In the genomic region with DNA sequence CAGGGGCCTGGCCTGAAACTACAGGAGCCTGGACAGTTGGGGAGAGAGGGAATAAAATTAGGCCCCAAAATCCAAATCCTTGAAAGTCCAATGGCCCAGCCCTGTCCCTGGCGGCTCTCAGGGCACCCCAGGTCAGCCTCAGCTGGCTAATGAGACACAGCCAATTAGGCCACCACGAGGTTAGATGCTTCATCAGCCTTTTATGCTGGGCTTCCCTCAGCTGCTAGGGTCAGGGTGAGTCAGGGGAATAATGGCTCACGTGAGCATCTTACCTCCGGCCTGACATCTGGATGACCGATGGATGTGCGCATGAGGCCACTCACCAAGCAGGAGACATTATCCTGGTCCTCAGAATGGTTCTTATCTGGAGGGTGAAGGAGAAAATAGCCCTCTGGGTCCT, we compare ENCODE assay signal across 23 mouse cellular contexts. TPM values are rescaled to one million over a fixed set of nuclear protein-coding genes. Genes with fewer than 3 reads are reported as not detected.
DNase-seq lines count a peak whose midpoint lies in the region; ATAC-seq and TF ChIP-seq lines count a peak whose summit lies in the region.
"Had no signal": no experiment of that assay in that cellular context is flagged by ENCODE, and none has a peak within 500 bp of the region (broad histone marks: within the 10 kb centered on the region; RNA-seq: fewer than 3 reads in every experiment).

No protein-coding gene starts in this region.

- no peaks in the 10 kb centered on the region for H3K9me3 ChIP-seq in hindbrain, embryonic 12.5 days (replicated peaks)
- no peaks in the 10 kb centered on the region for H3K9me3 ChIP-seq in hindbrain, embryonic 14.5 days (ENCODE audit: control insufficient read depth, low read length)
- no peaks in the 10 kb centered on the region for H3K9me3 ChIP-seq in midbrain, embryonic 12.5 days
- no peaks in the 10 kb centered on the region for H3K9me3 ChIP-seq in midbrain, embryonic 14.5 days (ENCODE audit: control insufficient read depth, low read length)
- H3K9me3 ChIP-seq in ES-E14 (ENCODE audit: control insufficient read depth, insufficient read depth, low read depth, low read length) = no peaks in the 10 kb centered on the region
- H3K9me3 ChIP-seq in neural tube, embryonic 13.5 days = no peaks in the 10 kb centered on the region
- no peaks in the 10 kb centered on the region for H3K9me3 ChIP-seq in stomach, postnatal 0 days (ENCODE audit: control insufficient read depth, low read length)
- H3K9me3 ChIP-seq: kidney, embryonic 15.5 days; liver, embryonic 13.5 days had no signal

- peak overlapping the region; percentile 82; the same call in 1 of the 2 replicates for H3K4me2 ChIP-seq in hindbrain, embryonic 12.5 days (replicated peaks)
- H3K4me2 ChIP-seq in hindbrain, embryonic 14.5 days (replicated peaks) = no peak overlapping the region
- peak overlapping the region; percentile 84 for H3K4me2 ChIP-seq in midbrain, embryonic 12.5 days (replicated peaks)
- no peak overlapping the region for H3K4me2 ChIP-seq in midbrain, embryonic 14.5 days (ENCODE audit: low read length)
- peak overlapping the region; percentile 76; the same call in 1 of the 2 replicates for H3K4me2 ChIP-seq in neural tube, embryonic 13.5 days
- no peak overlapping the region for H3K4me2 ChIP-seq in stomach, postnatal 0 days (replicated peaks; ENCODE audit: low read depth)
- H3K4me2 ChIP-seq: heart, embryonic 11.5 days; kidney, embryonic 15.5 days; liver, embryonic 13.5 days; lung, embryonic 14.5 days had no signal

- H3K4me3 ChIP-seq in hindbrain, embryonic 12.5 days = no peak overlapping the region
- no peak overlapping the region for H3K4me3 ChIP-seq in hindbrain, embryonic 14.5 days (replicated peaks; ENCODE audit: low read length)
- H3K4me3 ChIP-seq in midbrain, embryonic 12.5 days = no peak overlapping the region
- no peak overlapping the region for H3K4me3 ChIP-seq in midbrain, embryonic 14.5 days (replicated peaks; ENCODE audit: low read depth, low read length)
- no peak overlapping the region for H3K4me3 ChIP-seq in ES-E14 (ENCODE audit: insufficient read depth in 1 of 2, low read depth in 1 of 2, low read length in 2 of 2, poor library complexity in 1 of 2, severe bottlenecking in 1 of 2)
- no peak overlapping the region for H3K4me3 ChIP-seq in neural tube, embryonic 13.5 days
- H3K4me3 ChIP-seq in stomach, postnatal 0 days (ENCODE audit: low read depth, low read length) = no peak overlapping the region
- H3K4me3 ChIP-seq: gastrocnemius, adult 2 months; kidney, embryonic 15.5 days; liver, embryonic 13.5 days had no signal

- peaks cover 22% of the 10 kb centered on the region for H3K36me3 ChIP-seq in hindbrain, embryonic 12.5 days
- H3K36me3 ChIP-seq in hindbrain, embryonic 14.5 days (replicated peaks; ENCODE audit: control insufficient read depth, insufficient read depth) = peaks cover 37% of the 10 kb centered on the region
- H3K36me3 ChIP-seq in midbrain, embryonic 12.5 days = peaks cover 24% of the 10 kb centered on the region
- H3K36me3 ChIP-seq in midbrain, embryonic 14.5 days (ENCODE audit: control insufficient read depth, insufficient read depth, low read length) = peaks cover 24% of the 10 kb centered on the region
- peaks cover 38% of the 10 kb centered on the region for H3K36me3 ChIP-seq in ES-E14 (ENCODE audit: control insufficient read depth, insufficient read depth, low read length, poor library complexity, severe bottlenecking)
- peaks cover 29% of the 10 kb centered on the region for H3K36me3 ChIP-seq in neural tube, embryonic 13.5 days
- peaks cover 9% of the 10 kb centered on the region; the same call in 1 of the 2 replicates for H3K36me3 ChIP-seq in stomach, postnatal 0 days (ENCODE audit: control insufficient read depth, insufficient read depth, low read length)

- no peak for TF ChIP-seq CTCF in stomach, postnatal 0 days (IDR thresholded peaks at IDR 0.05; ENCODE audit: low read depth)

- WGBS in hindbrain, embryonic 12.5 days = 43% methylated on average over 6 of the region's 6 CpGs
- WGBS in hindbrain, embryonic 14.5 days = 29% methylated on average over 6 of the region's 6 CpGs
- WGBS in midbrain, embryonic 12.5 days = 50% methylated on average over 6 of the region's 6 CpGs
- 49% methylated on average over 6 of the region's 6 CpGs for WGBS in midbrain, embryonic 14.5 days
- WGBS in neural tube, embryonic 13.5 days = 30% methylated on average over 6 of the region's 6 CpGs
- WGBS in stomach, postnatal 0 days = 83% methylated on average over 6 of the region's 6 CpGs

- TF ChIP-seq EP300 in stomach, postnatal 0 days (optimal IDR thresholded peaks at IDR 0.05) = no peak

- 0 out of 2 replicates have a peak, but pooled peaks cover 11% of the 10 kb centered on the region for H3K27me3 ChIP-seq in hindbrain, embryonic 12.5 days
- H3K27me3 ChIP-seq in hindbrain, embryonic 14.5 days (ENCODE audit: control insufficient read depth, insufficient read depth, low read length) = no peaks in the 10 kb centered on the region
- peaks cover 10% of the 10 kb centered on the region; the same call in 1 of the 2 replicates for H3K27me3 ChIP-seq in midbrain, embryonic 12.5 days
- H3K27me3 ChIP-seq in midbrain, embryonic 14.5 days (ENCODE audit: control insufficient read depth, insufficient read depth, low read length) = no peaks in the 10 kb centered on the region
- no peaks in the 10 kb centered on the region for H3K27me3 ChIP-seq in neural tube, embryonic 13.5 days
- H3K27me3 ChIP-seq in stomach, postnatal 0 days (ENCODE audit: control insufficient read depth, insufficient read depth, low read length) = no peaks in the 10 kb centered on the region

- H3K9ac ChIP-seq in hindbrain, embryonic 12.5 days = 0 out of 2 replicates have a peak overlapping the region, but pooled peaks have one; percentile 2
- no peak overlapping the region; the same call in 1 of the 2 replicates for H3K9ac ChIP-seq in hindbrain, embryonic 14.5 days
- H3K9ac ChIP-seq in midbrain, embryonic 12.5 days (replicated peaks) = peak overlapping the region; percentile 78; the same call in 1 of the 2 replicates
- H3K9ac ChIP-seq in midbrain, embryonic 14.5 days (replicated peaks; ENCODE audit: low read length) = no peak overlapping the region
- peak overlapping the region; percentile 2; the same call in 1 of the 2 replicates for H3K9ac ChIP-seq in ES-E14 (ENCODE audit: insufficient read depth, low read depth, low read length, poor library complexity, severe bottlenecking)
- 0 out of 2 replicates have a peak overlapping the region, but pooled peaks have one; percentile 17 for H3K9ac ChIP-seq in neural tube, embryonic 13.5 days
- no peak overlapping the region for H3K9ac ChIP-seq in stomach, postnatal 0 days (ENCODE audit: low read length)
- H3K9ac ChIP-seq: kidney, embryonic 15.5 days; liver, embryonic 13.5 days; lung, embryonic 14.5 days had no signal

- no peak for ATAC-seq in hindbrain, embryonic 12.5 days (ENCODE audit: low FRiP score)
- no peak for ATAC-seq in hindbrain, embryonic 14.5 days (ENCODE audit: low FRiP score)
- ATAC-seq in midbrain, embryonic 12.5 days (ENCODE audit: low FRiP score, low read depth) = no peak
- ATAC-seq in midbrain, embryonic 14.5 days (ENCODE audit: low FRiP score, low TSS enrichment) = no peak
- ATAC-seq in neural tube, embryonic 13.5 days (ENCODE audit: low read depth) = no peak
- no peak for ATAC-seq in stomach, postnatal 0 days (ENCODE audit: low FRiP score, low TSS enrichment)

- H3K4me1 ChIP-seq in hindbrain, embryonic 12.5 days = peaks cover 43% of the 10 kb centered on the region
- H3K4me1 ChIP-seq in hindbrain, embryonic 14.5 days (replicated peaks; ENCODE audit: control insufficient read depth, insufficient read depth, low read length) = peaks cover 21% of the 10 kb centered on the region
- peaks cover 45% of the 10 kb centered on the region for H3K4me1 ChIP-seq in midbrain, embryonic 12.5 days
- peaks cover 20% of the 10 kb centered on the region for H3K4me1 ChIP-seq in midbrain, embryonic 14.5 days (ENCODE audit: control insufficient read depth, insufficient read depth, low read length)
- peaks cover 5 to 47% of the 10 kb centered on the region in 2 experiments; a peak in 3 of 4 replicates for H3K4me1 ChIP-seq in ES-E14 (ENCODE audit: control insufficient read depth in 2 of 2, insufficient read depth in 2 of 2, low read length in 2 of 2, poor library complexity in 1 of 2)
- H3K4me1 ChIP-seq in neural tube, embryonic 13.5 days (replicated peaks) = peaks cover 41% of the 10 kb centered on the region
- peaks cover 5% of the 10 kb centered on the region for H3K4me1 ChIP-seq in stomach, postnatal 0 days (replicated peaks; ENCODE audit: control insufficient read depth, insufficient read depth)

- in situ Hi-C loops in ES-E14 (cut with MboI; ENCODE audit: low sequenced_read_pairs in 2 of 2, unreplicated experiment in 2 of 2) = loop anchor here in 1 of 2 experiments (25.0 kb wide), 1 partner anchor 318 kb away; the partner anchor contains the start of genes Hpdl, Mutyh and Toe1

- H3K27ac ChIP-seq in hindbrain, embryonic 12.5 days = peak overlapping the region; percentile 68; the same call in 1 of the 2 replicates
- H3K27ac ChIP-seq in hindbrain, embryonic 14.5 days = no peak overlapping the region
- peak overlapping the region; percentile 71 for H3K27ac ChIP-seq in midbrain, embryonic 12.5 days (replicated peaks)
- no peak overlapping the region for H3K27ac ChIP-seq in midbrain, embryonic 14.5 days (replicated peaks; ENCODE audit: low read depth, low read length)
- H3K27ac ChIP-seq in ES-E14 (ENCODE audit: insufficient read depth, low read depth, low read length, poor library complexity, severe bottlenecking) = no peak overlapping the region
- no peak overlapping the region for H3K27ac ChIP-seq in neural tube, embryonic 13.5 days (replicated peaks)
- no peak overlapping the region for H3K27ac ChIP-seq in stomach, postnatal 0 days (replicated peaks)
- H3K27ac ChIP-seq: gastrocnemius, adult 2 months; kidney, embryonic 15.5 days; liver, embryonic 13.5 days had no signal

- no peak for DNase-seq in hindbrain, embryonic 14.5 days (ENCODE audit: low spot score)
- DNase-seq in midbrain, embryonic 14.5 days = no peak
- no peak for DNase-seq in ES-E14 (ENCODE audit: low read depth, low spot score)
- DNase-seq in stomach, postnatal 0 days (ENCODE audit: low spot score) = no peak
- DNase-seq: cerebellum, adult 2 months; gastrocnemius, adult 2 months; heart, postnatal 10 days; liver, embryonic 13.5 days; lung, embryonic 14.5 days; lung, postnatal 36 days; thymus, postnatal 36 days had no signal

RNA-seq across cellular contexts. Expression of gene Plk3, which starts 3.0 kb away (rescaled TPM):
- 26.4 and 29.6 TPM in 2 replicates for polyA plus RNA-seq in hindbrain, embryonic 12.5 days (2016; fragmentation: Nextera tagmentation; extraction: Ambion mirVana)
- 17.4 and 21.7 TPM in 2 replicates for polyA plus RNA-seq in hindbrain, embryonic 14.5 days (2014; fragmentation: Nextera tagmentation; extraction: Ambion mirVana)
- 33.1 and 40.4 TPM in 2 replicates for polyA plus RNA-seq in midbrain, embryonic 12.5 days (2016; fragmentation: Nextera tagmentation; extraction: Ambion mirVana)
- polyA plus RNA-seq in midbrain, embryonic 14.5 days (2014; fragmentation: Nextera tagmentation; extraction: Ambion mirVana) = 15.7 and 17.5 TPM in 2 replicates
- 26.7 and 28.3 TPM in 2 replicates for total RNA-seq in ES-E14 (2012; rRNA removed)
- polyA plus RNA-seq in neural tube, embryonic 13.5 days (2015; fragmentation: Nextera tagmentation; extraction: Ambion mirVana) = 16.0 and 20.7 TPM in 2 replicates
- 18.1 and 18.7 TPM in 2 replicates for polyA plus RNA-seq in stomach, postnatal 0 days (2015; fragmentation: Nextera tagmentation; extraction: Ambion mirVana)

RNA-seq across cellular contexts. Expression of gene Tctex1d4, which starts 4.2 kb away (rescaled TPM):
- 0.34 TPM in 1 of 2 replicates, not detected in the other for polyA plus RNA-seq in hindbrain, embryonic 12.5 days (2016; fragmentation: Nextera tagmentation; extraction: Ambion mirVana)
- 0.82 and 1.6 TPM in 2 replicates for polyA plus RNA-seq in hindbrain, embryonic 14.5 days (2014; fragmentation: Nextera tagmentation; extraction: Ambion mirVana)
- polyA plus RNA-seq in midbrain, embryonic 12.5 days (2016; fragmentation: Nextera tagmentation; extraction: Ambion mirVana) = not detected in 2 replicates
- polyA plus RNA-seq in midbrain, embryonic 14.5 days (2014; fragmentation: Nextera tagmentation; extraction: Ambion mirVana) = not detected in 2 replicates
- total RNA-seq in ES-E14 (2012; rRNA removed) = 0.49 and 1.2 TPM in 2 replicates
- not detected in 2 replicates for polyA plus RNA-seq in neural tube, embryonic 13.5 days (2015; fragmentation: Nextera tagmentation; extraction: Ambion mirVana)
- polyA plus RNA-seq in stomach, postnatal 0 days (2015; fragmentation: Nextera tagmentation; extraction: Ambion mirVana) = 0.58 and 0.62 TPM in 2 replicates
- total RNA-seq: adrenal gland, postnatal 4 days; gastrocnemius, adult 2 months; granulocyte monocyte progenitor cell, adult 5-6 weeks; left cerebral cortex, adult 8-10 months; megakaryocyte-erythroid progenitor cell, adult 5-6 weeks had no signal
- polyA plus RNA-seq: embryonic facial prominence, embryonic 11.5 days; heart, embryonic 11.5 days; kidney, embryonic 15.5 days; limb, embryonic 11.5 days; liver, embryonic 13.5 days; lung, embryonic 14.5 days had no signal

RNA-seq across cellular contexts. Expression of gene Btbd19, which starts 5.3 kb away (rescaled TPM):
- polyA plus RNA-seq in hindbrain, embryonic 12.5 days (2016; fragmentation: Nextera tagmentation; extraction: Ambion mirVana) = 4.0 and 4.5 TPM in 2 replicates
- 3.1 and 3.2 TPM in 2 replicates for polyA plus RNA-seq in hindbrain, embryonic 14.5 days (2014; fragmentation: Nextera tagmentation; extraction: Ambion mirVana)
- 3.8 and 4.2 TPM in 2 replicates for polyA plus RNA-seq in midbrain, embryonic 12.5 days (2016; fragmentation: Nextera tagmentation; extraction: Ambion mirVana)
- polyA plus RNA-seq in midbrain, embryonic 14.5 days (2014; fragmentation: Nextera tagmentation; extraction: Ambion mirVana) = 3.2 and 3.4 TPM in 2 replicates
- 51.2 and 87.1 TPM in 2 replicates for total RNA-seq in ES-E14 (2012; rRNA removed)
- polyA plus RNA-seq in neural tube, embryonic 13.5 days (2015; fragmentation: Nextera tagmentation; extraction: Ambion mirVana) = 3.2 and 4.7 TPM in 2 replicates
- polyA plus RNA-seq in stomach, postnatal 0 days (2015; fragmentation: Nextera tagmentation; extraction: Ambion mirVana) = 5.7 and 5.9 TPM in 2 replicates

RNA-seq across cellular contexts. Expression of gene Rps8, which starts 25.3 kb away (rescaled TPM):
- 588 and 618 TPM in 2 replicates for polyA plus RNA-seq in hindbrain, embryonic 12.5 days (2016; fragmentation: Nextera tagmentation; extraction: Ambion mirVana)
- polyA plus RNA-seq in hindbrain, embryonic 14.5 days (2014; fragmentation: Nextera tagmentation; extraction: Ambion mirVana) = 549 and 672 TPM in 2 replicates
- 573 and 608 TPM in 2 replicates for polyA plus RNA-seq in midbrain, embryonic 12.5 days (2016; fragmentation: Nextera tagmentation; extraction: Ambion mirVana)
- polyA plus RNA-seq in midbrain, embryonic 14.5 days (2014; fragmentation: Nextera tagmentation; extraction: Ambion mirVana) = 599 and 678 TPM in 2 replicates
- 3,133 and 3,400 TPM in 2 replicates for total RNA-seq in ES-E14 (2012; rRNA removed)
- polyA plus RNA-seq in neural tube, embryonic 13.5 days (2015; fragmentation: Nextera tagmentation; extraction: Ambion mirVana) = 493 and 532 TPM in 2 replicates
- 752 and 809 TPM in 2 replicates for polyA plus RNA-seq in stomach, postnatal 0 days (2015; fragmentation: Nextera tagmentation; extraction: Ambion mirVana)

RNA-seq across cellular contexts. Expression of gene Ptch2, which starts 34.9 kb away (rescaled TPM):
- 4.5 and 5.9 TPM in 2 replicates for polyA plus RNA-seq in hindbrain, embryonic 12.5 days (2016; fragmentation: Nextera tagmentation; extraction: Ambion mirVana)
- polyA plus RNA-seq in hindbrain, embryonic 14.5 days (2014; fragmentation: Nextera tagmentation; extraction: Ambion mirVana) = 5.6 and 7.7 TPM in 2 replicates
- 5.3 and 7.0 TPM in 2 replicates for polyA plus RNA-seq in midbrain, embryonic 12.5 days (2016; fragmentation: Nextera tagmentation; extraction: Ambion mirVana)
- 4.0 and 4.5 TPM in 2 replicates for polyA plus RNA-seq in midbrain, embryonic 14.5 days (2014; fragmentation: Nextera tagmentation; extraction: Ambion mirVana)
- total RNA-seq in ES-E14 (2012; rRNA removed) = 28.2 and 80.0 TPM in 2 replicates
- polyA plus RNA-seq in neural tube, embryonic 13.5 days (2015; fragmentation: Nextera tagmentation; extraction: Ambion mirVana) = 6.4 and 7.4 TPM in 2 replicates
- polyA plus RNA-seq in stomach, postnatal 0 days (2015; fragmentation: Nextera tagmentation; extraction: Ambion mirVana) = 1.3 and 1.5 TPM in 2 replicates
- total RNA-seq: megakaryocyte-erythroid progenitor cell, adult 5-6 weeks; MEL had no signal

Comparison
In these comparisons a context has a peak if more than half of its experiments do, and no peak if none do; other contexts are left out.
1. H3K27ac ChIP-seq: peak in hindbrain, embryonic 12.5 days (single experiment) and midbrain, embryonic 12.5 days (single experiment); none in hindbrain, embryonic 14.5 days (single experiment), midbrain, embryonic 14.5 days (single experiment), ES-E14 (single experiment), neural tube, embryonic 13.5 days (single experiment) and stomach, postnatal 0 days (single experiment).
2. H3K4me2 ChIP-seq: peak in hindbrain, embryonic 12.5 days (single experiment), midbrain, embryonic 12.5 days (single experiment) and neural tube, embryonic 13.5 days (single experiment); none in hindbrain, embryonic 14.5 days (single experiment), midbrain, embryonic 14.5 days (single experiment) and stomach, postnatal 0 days (single experiment).
3. H3K9ac ChIP-seq: peak in hindbrain, embryonic 12.5 days (single experiment), midbrain, embryonic 12.5 days (single experiment), ES-E14 (single experiment) and neural tube, embryonic 13.5 days (single experiment); none in hindbrain, embryonic 14.5 days (single experiment), midbrain, embryonic 14.5 days (single experiment) and stomach, postnatal 0 days (single experiment).